Mouse (Mus musculus): ENCODE measurements around the gene Il13.

- TF ChIP-seq CTCF (IDR thresholded peaks at IDR 0.05; ENCODE audit: borderline replicate concordance, extremely low read depth, insufficient read depth, insufficient read length) (no peak), POLR2A (IDR thresholded peaks at IDR 0.05; ENCODE audit: borderline replicate concordance, extremely low read depth, insufficient read depth, insufficient read length, poor library complexity, severe bottlenecking) (no peak)
Measured at GRCm38 (mm10) chr11:53605609-53606008, 28.9 kb downstream of the Il13 start.
